Mouse (Mus musculus): ENCODE measurements around the gene Zfp454. TPM values are rescaled to one million over a fixed set of nuclear protein-coding genes. Genes with fewer than 3 reads are reported as not detected.

The Zfp454 gene
- polyA plus RNA-seq, 1 experiment: not detected

- TF ChIP-seq POLR2A (IDR thresholded peaks at IDR 0.05; ENCODE audit: control insufficient read depth, extremely low read depth, insufficient read depth, low read length, poor library complexity) (no peak), CTCF (IDR thresholded peaks at IDR 0.05; ENCODE audit: borderline replicate concordance, control insufficient read depth, extremely low read depth, insufficient read depth, low read length, poor library complexity) (no peak)
- WGBS: 95% methylated on average over 3 of the region's 3 CpGs
- Histone ChIP-seq H3K36me3 (ENCODE audit: control insufficient read depth, insufficient read depth, low read length) (no peaks in the 10 kb centered on the region), H3K27ac (ENCODE audit: control insufficient read depth, insufficient read depth, low read length) (no peak overlapping the region), H3K4me1 (replicated peaks; ENCODE audit: control insufficient read depth, insufficient read depth, low read length) (no peaks in the 10 kb centered on the region; the same call in 1 of the 2 replicates), H3K27me3 (ENCODE audit: control insufficient read depth, insufficient read depth, low read length) (no peaks in the 10 kb centered on the region), H3K4me3 (ENCODE audit: control insufficient read depth, insufficient read depth, low read length) (no peak overlapping the region)
- DNase-seq: no peak
Observed at GRCm38 (mm10) chr11:50914461-50914860, 27.0 kb upstream of the Zfp454 start.

GRCm38 (mm10) chr11:50913301-50913700 is 25.9 kb upstream of the Zfp454 start:
- DNase-seq: no peak
- Histone ChIP-seq H3K27me3 (ENCODE audit: control insufficient read depth, insufficient read depth, low read length) (no peaks in the 10 kb centered on the region), H3K36me3 (ENCODE audit: control insufficient read depth, insufficient read depth, low read length) (no peaks in the 10 kb centered on the region), H3K27ac (ENCODE audit: control insufficient read depth, insufficient read depth, low read length) (no peak overlapping the region), H3K4me1 (replicated peaks; ENCODE audit: control insufficient read depth, insufficient read depth, low read length) (no peaks in the 10 kb centered on the region; the same call in 1 of the 2 replicates), H3K4me3 (ENCODE audit: control insufficient read depth, insufficient read depth, low read length) (no peak overlapping the region)
- 91% methylated on average over 1 of the region's 1 CpGs for WGBS
- TF ChIP-seq POLR2A (IDR thresholded peaks at IDR 0.05; ENCODE audit: control insufficient read depth, extremely low read depth, insufficient read depth, low read length, poor library complexity): no peak
- TF ChIP-seq CTCF (IDR thresholded peaks at IDR 0.05; ENCODE audit: borderline replicate concordance, control insufficient read depth, extremely low read depth, insufficient read depth, low read length, poor library complexity): no peak

GRCm38 (mm10) chr11:50908136-50908535 is 20.7 kb upstream of the Zfp454 start:
- Histone ChIP-seq H3K27me3 (ENCODE audit: control insufficient read depth, insufficient read depth, low read length) (no peaks in the 10 kb centered on the region), H3K4me3 (ENCODE audit: control insufficient read depth, insufficient read depth, low read length) (no peak overlapping the region), H3K36me3 (ENCODE audit: control insufficient read depth, insufficient read depth, low read length) (no peaks in the 10 kb centered on the region), H3K4me1 (replicated peaks; ENCODE audit: control insufficient read depth, insufficient read depth, low read length) (no peaks in the 10 kb centered on the region), H3K27ac (ENCODE audit: control insufficient read depth, insufficient read depth, low read length) (no peak overlapping the region)
- 96% methylated on average over 5 of the region's 5 CpGs for WGBS
- TF ChIP-seq POLR2A (IDR thresholded peaks at IDR 0.05; ENCODE audit: control insufficient read depth, extremely low read depth, insufficient read depth, low read length, poor library complexity) (no peak), CTCF (IDR thresholded peaks at IDR 0.05; ENCODE audit: borderline replicate concordance, control insufficient read depth, extremely low read depth, insufficient read depth, low read length, poor library complexity) (no peak)
- DNase-seq: no peak

- no peak for DNase-seq
- 79% methylated on average over 1 of the region's 1 CpGs for WGBS
- Histone ChIP-seq H3K4me3 (ENCODE audit: control insufficient read depth, insufficient read depth, low read length) (no peak overlapping the region), H3K27me3 (ENCODE audit: control insufficient read depth, insufficient read depth, low read length) (no peaks in the 10 kb centered on the region), H3K4me1 (replicated peaks; ENCODE audit: control insufficient read depth, insufficient read depth, low read length) (no peaks in the 10 kb centered on the region), H3K36me3 (ENCODE audit: control insufficient read depth, insufficient read depth, low read length) (no peaks in the 10 kb centered on the region), H3K27ac (ENCODE audit: control insufficient read depth, insufficient read depth, low read length) (no peak overlapping the region)
- TF ChIP-seq POLR2A (IDR thresholded peaks at IDR 0.05; ENCODE audit: control insufficient read depth, extremely low read depth, insufficient read depth, low read length, poor library complexity): no peak
- no peak for TF ChIP-seq CTCF (IDR thresholded peaks at IDR 0.05; ENCODE audit: borderline replicate concordance, control insufficient read depth, extremely low read depth, insufficient read depth, low read length, poor library complexity)
Observed at GRCm38 (mm10) chr11:50897359-50897758, 9.9 kb upstream of the Zfp454 start.

GRCm38 (mm10) chr11:50892441-50892840 is 5.0 kb upstream of the Zfp454 start:
- DNase-seq: peak; percentile 18
- Histone ChIP-seq H3K4me1 (replicated peaks; ENCODE audit: control insufficient read depth, insufficient read depth, low read length) (no peaks in the 10 kb centered on the region), H3K27ac (ENCODE audit: control insufficient read depth, insufficient read depth, low read length) (no peak overlapping the region), H3K36me3 (ENCODE audit: control insufficient read depth, insufficient read depth, low read length) (no peaks in the 10 kb centered on the region), H3K27me3 (ENCODE audit: control insufficient read depth, insufficient read depth, low read length) (no peaks in the 10 kb centered on the region), H3K4me3 (ENCODE audit: control insufficient read depth, insufficient read depth, low read length) (no peak overlapping the region)
- TF ChIP-seq POLR2A (IDR thresholded peaks at IDR 0.05; ENCODE audit: control insufficient read depth, extremely low read depth, insufficient read depth, low read length, poor library complexity): no peak
- no peak for TF ChIP-seq CTCF (IDR thresholded peaks at IDR 0.05; ENCODE audit: borderline replicate concordance, control insufficient read depth, extremely low read depth, insufficient read depth, low read length, poor library complexity)
- WGBS: 45% methylated on average over 2 of the region's 2 CpGs

- Histone ChIP-seq H3K27me3 (ENCODE audit: control insufficient read depth, insufficient read depth, low read length) (no peaks in the 10 kb centered on the region), H3K27ac (ENCODE audit: control insufficient read depth, insufficient read depth, low read length) (no peak overlapping the region), H3K4me3 (ENCODE audit: control insufficient read depth, insufficient read depth, low read length) (no peak overlapping the region), H3K4me1 (replicated peaks; ENCODE audit: control insufficient read depth, insufficient read depth, low read length) (no peaks in the 10 kb centered on the region), H3K36me3 (ENCODE audit: control insufficient read depth, insufficient read depth, low read length) (no peaks in the 10 kb centered on the region)
- no peak for DNase-seq
- TF ChIP-seq POLR2A (IDR thresholded peaks at IDR 0.05; ENCODE audit: control insufficient read depth, extremely low read depth, insufficient read depth, low read length, poor library complexity): no peak
- TF ChIP-seq CTCF (IDR thresholded peaks at IDR 0.05; ENCODE audit: borderline replicate concordance, control insufficient read depth, extremely low read depth, insufficient read depth, low read length, poor library complexity): no peak
- 45% methylated on average over 10 of the region's 10 CpGs for WGBS
Observed at GRCm38 (mm10) chr11:50886933-50887293, 538 bp downstream of the Zfp454 start.

Data from thymus, adult 2 months (tissue).